Comparison of ENCODE assay signal across 19 mouse cellular contexts in genomic region chr1:181589116-181589515, GRCm38 (mm10). TPM values are rescaled to one million over a fixed set of nuclear protein-coding genes. Genes with fewer than 3 reads are reported as not detected.
DNase-seq lines count a peak whose midpoint lies in the region.
"Had no signal": no experiment of that assay in that cellular context is flagged by ENCODE, and none has a peak within 500 bp of the region (broad histone marks: within the 10 kb centered on the region; RNA-seq: fewer than 3 reads in every experiment).

No protein-coding gene starts in this region.

- intact Hi-C loops in heart, postnatal 14 days (cut with DNase I): no loop called here
- intact Hi-C loops in left cerebral cortex, postnatal 36 days (cut with DNase I): no loop called here

- peak; percentile 25 for DNase-seq in heart, adult 11 months
- DNase-seq in heart, postnatal 14 days: no peak
- DNase-seq in left cerebral cortex, postnatal 36 days (ENCODE audit: low spot score in 2 of 2): peak; percentile 5 to 9
- no peak for DNase-seq in left cerebral cortex, adult 11 months (ENCODE audit: low spot score)
- DNase-seq in right cerebral cortex, postnatal 25 days: peak; percentile 3
- DNase-seq in right cerebral cortex, postnatal 4 days: no peak
- peak; percentile 23 for DNase-seq in telencephalon, adult 2 months (ENCODE audit: low read depth, low spot score)
- no peak for DNase-seq in retina, embryonic 14.5 days (ENCODE audit: low spot score)
- DNase-seq: adrenal gland, adult 2 months; adrenal gland, postnatal 14 days; cerebellum, adult 11-12 months; cerebellum, adult 8-10 months; cerebellum, postnatal 14 days; gastrocnemius, adult 2 months; gastrocnemius, postnatal 14 days; heart, adult 18-20 months; heart, postnatal 10 days; heart, postnatal 4 days had no signal

RNA-seq across cellular contexts. Expression of gene Dnah14, which starts 12.8 kb away (rescaled TPM):
- total RNA-seq in heart, postnatal 14 days (2021): under 1 TPM in 1 of 2 experiments, not detected in 1; 0.05 TPM
- total RNA-seq in left cerebral cortex, postnatal 36 days (2021): 1 to 10 TPM in 1 of 2 experiments, under 1 TPM in 1; 0.69 to 1.3 TPM
- total RNA-seq: adrenal gland, postnatal 4 days; gastrocnemius, adult 2 months; heart, adult 18-20 months; heart, postnatal 10 days; heart, postnatal 4 days had no signal

Comparison
In these comparisons a context has a peak if more than half of its experiments do, and no peak if none do; other contexts are left out.
1. DNase-seq: peak in heart, adult 11 months (single experiment), left cerebral cortex, postnatal 36 days (2 of 2), right cerebral cortex, postnatal 25 days (single experiment) and telencephalon, adult 2 months (single experiment); none in heart, postnatal 14 days (0 of 2), left cerebral cortex, adult 11 months (single experiment), right cerebral cortex, postnatal 4 days (single experiment) and retina, embryonic 14.5 days (single experiment).